In the genomic region with DNA sequence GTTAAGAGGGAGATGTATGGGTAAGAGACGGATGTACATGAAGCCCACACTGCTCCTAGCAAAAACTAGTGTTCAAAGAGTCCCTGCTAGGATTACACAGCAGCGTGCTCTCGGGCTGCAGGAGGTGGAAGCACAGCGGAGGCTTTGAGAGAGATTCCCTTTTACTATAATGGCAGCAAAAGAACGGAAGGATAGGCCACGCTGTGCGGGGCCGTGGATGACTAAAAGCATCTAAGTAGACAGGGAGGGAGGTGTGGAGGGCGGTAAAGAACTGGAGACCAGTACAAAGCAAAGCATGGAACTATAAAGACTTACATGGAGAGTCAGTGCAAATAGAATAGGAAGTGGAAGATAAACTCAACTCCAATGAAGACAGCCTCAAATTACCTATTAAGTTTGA, we compare ENCODE assay signal across 23 mouse cellular contexts.
A peak's percentile ranks its signal among the peaks of the same experiment; 100 is the strongest.
DNase-seq lines count a peak whose midpoint lies in the region; ATAC-seq and TF ChIP-seq lines count a peak whose summit lies in the region.
"Had no signal": no experiment of that assay in that cellular context is flagged by ENCODE, and none has a peak within 500 bp of the region (broad histone marks: within the 10 kb centered on the region; RNA-seq: fewer than 3 reads in every experiment).

No protein-coding gene starts in this region.

- no peak for DNase-seq in forebrain, embryonic 11.5 days (ENCODE audit: low spot score)
- DNase-seq in hindbrain, embryonic 14.5 days (ENCODE audit: low spot score): no peak
- no peak for DNase-seq in forebrain, postnatal 0 days
- DNase-seq in liver, embryonic 11.5 days (ENCODE audit: low spot score): no peak
- DNase-seq in cerebellum, postnatal 14 days: no peak
- DNase-seq: adrenal gland, postnatal 10 days; cerebellum, adult 11-12 months; cerebellum, postnatal 10 days; heart, postnatal 14 days; kidney, postnatal 25 days; layer of hippocampus, postnatal 36 days; liver, embryonic 13.5 days; lung, embryonic 14.5 days; right cerebral cortex, postnatal 14 days had no signal

- no peaks in the 10 kb centered on the region for H3K9me3 ChIP-seq in forebrain, embryonic 13.5 days (replicated peaks)
- no peaks in the 10 kb centered on the region for H3K9me3 ChIP-seq in forebrain, embryonic 11.5 days (ENCODE audit: control insufficient read depth, low read length)
- H3K9me3 ChIP-seq in hindbrain, embryonic 16.5 days (ENCODE audit: control insufficient read depth, low read length): no peaks in the 10 kb centered on the region
- no peaks in the 10 kb centered on the region for H3K9me3 ChIP-seq in hindbrain, embryonic 14.5 days (ENCODE audit: control insufficient read depth, low read length)
- no peaks in the 10 kb centered on the region for H3K9me3 ChIP-seq in forebrain, postnatal 0 days (ENCODE audit: low read length)
- H3K9me3 ChIP-seq in liver, embryonic 11.5 days (ENCODE audit: control insufficient read depth, low read length): no peaks in the 10 kb centered on the region
- H3K9me3 ChIP-seq: embryonic facial prominence, embryonic 12.5 days; heart, embryonic 12.5 days; limb, embryonic 12.5 days; liver, embryonic 13.5 days had no signal

- no peak for TF ChIP-seq POLR2A in olfactory bulb, adult 2 months (IDR thresholded peaks at IDR 0.05; ENCODE audit: insufficient read depth, low read depth, low read length)

- no peak for TF ChIP-seq CTCF in forebrain, postnatal 0 days (IDR thresholded peaks at IDR 0.05; ENCODE audit: low read depth)
- no peak for TF ChIP-seq CTCF in olfactory bulb, adult 2 months (IDR thresholded peaks at IDR 0.05; ENCODE audit: insufficient read depth, low read depth, low read length)

- H3K27me3 ChIP-seq in forebrain, embryonic 13.5 days: no peaks in the 10 kb centered on the region
- H3K27me3 ChIP-seq in forebrain, embryonic 11.5 days (ENCODE audit: control insufficient read depth, insufficient read depth, low read length): no peaks in the 10 kb centered on the region
- H3K27me3 ChIP-seq in hindbrain, embryonic 16.5 days (replicated peaks; ENCODE audit: control insufficient read depth, insufficient read depth, low read length): no peaks in the 10 kb centered on the region
- no peaks in the 10 kb centered on the region for H3K27me3 ChIP-seq in hindbrain, embryonic 14.5 days (ENCODE audit: control insufficient read depth, insufficient read depth, low read length)
- no peaks in the 10 kb centered on the region for H3K27me3 ChIP-seq in forebrain, postnatal 0 days (ENCODE audit: insufficient read depth, low read length)
- H3K27me3 ChIP-seq in liver, embryonic 11.5 days (replicated peaks; ENCODE audit: control insufficient read depth, insufficient read depth, low read length): no peaks in the 10 kb centered on the region
- H3K27me3 ChIP-seq: embryonic facial prominence, embryonic 12.5 days; heart, embryonic 12.5 days; limb, embryonic 12.5 days; liver, embryonic 13.5 days had no signal

- peaks cover 10% of the 10 kb centered on the region for H3K4me1 ChIP-seq in forebrain, embryonic 13.5 days
- no peaks in the 10 kb centered on the region for H3K4me1 ChIP-seq in forebrain, embryonic 11.5 days (replicated peaks; ENCODE audit: control insufficient read depth, insufficient read depth, low read length)
- peaks cover 3% of the 10 kb centered on the region; the same call in 1 of the 2 replicates for H3K4me1 ChIP-seq in hindbrain, embryonic 16.5 days (ENCODE audit: control insufficient read depth, insufficient read depth, low read depth, low read length)
- no peaks in the 10 kb centered on the region; the same call in 1 of the 2 replicates for H3K4me1 ChIP-seq in hindbrain, embryonic 14.5 days (replicated peaks; ENCODE audit: control insufficient read depth, insufficient read depth, low read length)
- no peaks in the 10 kb centered on the region for H3K4me1 ChIP-seq in forebrain, postnatal 0 days (ENCODE audit: insufficient read depth)
- peaks cover 11% of the 10 kb centered on the region for H3K4me1 ChIP-seq in olfactory bulb, adult 2 months (ENCODE audit: control insufficient read depth, insufficient read depth, low read length)
- 0 out of 2 replicates have a peak, but pooled peaks cover under 1% of the 10 kb centered on the region for H3K4me1 ChIP-seq in liver, embryonic 11.5 days (replicated peaks; ENCODE audit: control insufficient read depth, insufficient read depth, low read length)
- H3K4me1 ChIP-seq: embryonic facial prominence, embryonic 12.5 days; limb, embryonic 12.5 days had no signal

- peak; percentile 36; the same call in 1 of the 2 replicates for ATAC-seq in forebrain, embryonic 13.5 days
- ATAC-seq in forebrain, embryonic 11.5 days (replicated peaks; ENCODE audit: low FRiP score): no peak
- 0 out of 2 replicates have a peak, but pooled peaks have one; percentile 12 for ATAC-seq in hindbrain, embryonic 16.5 days
- ATAC-seq in hindbrain, embryonic 14.5 days (ENCODE audit: low FRiP score): no peak
- peak; percentile 25; the same call in 1 of the 2 replicates for ATAC-seq in forebrain, postnatal 0 days
- ATAC-seq in liver, embryonic 11.5 days (replicated peaks; ENCODE audit: low FRiP score): no peak
- ATAC-seq: intestine, postnatal 0 days had no signal

- 60% methylated on average over 9 of the region's 9 CpGs for WGBS in forebrain, embryonic 13.5 days
- 69% methylated on average over 9 of the region's 9 CpGs for WGBS in forebrain, embryonic 11.5 days
- WGBS in hindbrain, embryonic 16.5 days: 74% methylated on average over 9 of the region's 9 CpGs
- WGBS in hindbrain, embryonic 14.5 days: 83% methylated on average over 9 of the region's 9 CpGs
- 54% methylated on average over 9 of the region's 9 CpGs for WGBS in forebrain, postnatal 0 days
- 44% methylated on average over 9 of the region's 9 CpGs for WGBS in olfactory bulb, adult 2 months
- 88% methylated on average over 9 of the region's 9 CpGs for WGBS in liver, embryonic 11.5 days

- no peak overlapping the region for H3K4me2 ChIP-seq in forebrain, embryonic 13.5 days
- no peak overlapping the region for H3K4me2 ChIP-seq in forebrain, embryonic 11.5 days (ENCODE audit: low read depth, low read length, severe bottlenecking)
- no peak overlapping the region for H3K4me2 ChIP-seq in hindbrain, embryonic 16.5 days (ENCODE audit: low read length)
- H3K4me2 ChIP-seq in hindbrain, embryonic 14.5 days (replicated peaks): no peak overlapping the region
- no peak overlapping the region for H3K4me2 ChIP-seq in forebrain, postnatal 0 days (ENCODE audit: low read depth)
- H3K4me2 ChIP-seq in liver, embryonic 11.5 days: no peak overlapping the region
- H3K4me2 ChIP-seq: embryonic facial prominence, embryonic 12.5 days; limb, embryonic 12.5 days; liver, embryonic 13.5 days; lung, embryonic 14.5 days had no signal

- no peak overlapping the region for H3K9ac ChIP-seq in forebrain, embryonic 13.5 days
- no peak overlapping the region for H3K9ac ChIP-seq in forebrain, embryonic 11.5 days (ENCODE audit: low read length)
- peak overlapping the region; percentile 38; the same call in 1 of the 2 replicates for H3K9ac ChIP-seq in hindbrain, embryonic 16.5 days (ENCODE audit: low read depth, low read length)
- H3K9ac ChIP-seq in hindbrain, embryonic 14.5 days: no peak overlapping the region
- H3K9ac ChIP-seq in forebrain, postnatal 0 days: no peak overlapping the region
- H3K9ac ChIP-seq in liver, embryonic 11.5 days (ENCODE audit: low read depth, low read length): no peak overlapping the region
- H3K9ac ChIP-seq: embryonic facial prominence, embryonic 12.5 days; heart, embryonic 12.5 days; limb, embryonic 12.5 days; liver, embryonic 13.5 days; lung, embryonic 14.5 days had no signal

- peak overlapping the region; percentile 65 for H3K27ac ChIP-seq in forebrain, embryonic 13.5 days
- H3K27ac ChIP-seq in forebrain, embryonic 11.5 days (ENCODE audit: low read depth, low read length): no peak overlapping the region
- peak overlapping the region; percentile 23; the same call in 1 of the 2 replicates for H3K27ac ChIP-seq in hindbrain, embryonic 16.5 days (ENCODE audit: low read depth, low read length)
- no peak overlapping the region for H3K27ac ChIP-seq in hindbrain, embryonic 14.5 days
- 0 out of 2 replicates have a peak overlapping the region, but pooled peaks have one; percentile 5 for H3K27ac ChIP-seq in forebrain, postnatal 0 days (ENCODE audit: low read depth, low read length)
- H3K27ac ChIP-seq in olfactory bulb, adult 2 months (ENCODE audit: insufficient read depth, low read depth, low read length): peak overlapping the region; percentile 85
- no peak overlapping the region for H3K27ac ChIP-seq in liver, embryonic 11.5 days (ENCODE audit: low read depth, low read length)
- H3K27ac ChIP-seq: embryonic facial prominence, embryonic 12.5 days; layer of hippocampus, adult 2 months; limb, embryonic 12.5 days; liver, embryonic 13.5 days; stomach, postnatal 0 days had no signal

- no peak overlapping the region for H3K4me3 ChIP-seq in forebrain, embryonic 13.5 days
- no peak overlapping the region for H3K4me3 ChIP-seq in forebrain, embryonic 11.5 days (ENCODE audit: low read depth, low read length)
- H3K4me3 ChIP-seq in hindbrain, embryonic 16.5 days (ENCODE audit: low read length): no peak overlapping the region
- H3K4me3 ChIP-seq in hindbrain, embryonic 14.5 days (replicated peaks; ENCODE audit: low read length): no peak overlapping the region
- no peak overlapping the region for H3K4me3 ChIP-seq in forebrain, postnatal 0 days (ENCODE audit: low read depth, low read length)
- H3K4me3 ChIP-seq in olfactory bulb, adult 2 months (ENCODE audit: insufficient read depth, low read depth, low read length): no peak overlapping the region
- no peak overlapping the region for H3K4me3 ChIP-seq in liver, embryonic 11.5 days (ENCODE audit: low read depth, low read length)
- H3K4me3 ChIP-seq: embryonic facial prominence, embryonic 12.5 days; heart, embryonic 12.5 days; layer of hippocampus, adult 2 months; limb, embryonic 12.5 days; liver, embryonic 13.5 days had no signal

- H3K36me3 ChIP-seq in forebrain, embryonic 13.5 days (ENCODE audit: poor library complexity, severe bottlenecking): peaks cover 3% of the 10 kb centered on the region; the same call in 1 of the 2 replicates
- no peaks in the 10 kb centered on the region for H3K36me3 ChIP-seq in forebrain, embryonic 11.5 days (ENCODE audit: control insufficient read depth, insufficient read depth, low read length)
- H3K36me3 ChIP-seq in hindbrain, embryonic 16.5 days (ENCODE audit: control insufficient read depth, insufficient read depth, low read length): peaks cover 4% of the 10 kb centered on the region
- H3K36me3 ChIP-seq in hindbrain, embryonic 14.5 days (replicated peaks; ENCODE audit: control insufficient read depth, insufficient read depth): peaks cover 22% of the 10 kb centered on the region; the same call in 1 of the 2 replicates
- H3K36me3 ChIP-seq in forebrain, postnatal 0 days (ENCODE audit: insufficient read depth): no peaks in the 10 kb centered on the region
- H3K36me3 ChIP-seq in liver, embryonic 11.5 days (ENCODE audit: control insufficient read depth, insufficient read depth, low read length): no peaks in the 10 kb centered on the region
- H3K36me3 ChIP-seq: liver, embryonic 13.5 days had no signal

Comparison
In these comparisons a context has a peak if more than half of its experiments do, and no peak if none do; other contexts are left out.
1. ATAC-seq: peak in forebrain, embryonic 13.5 days (single experiment), hindbrain, embryonic 16.5 days (single experiment) and forebrain, postnatal 0 days (single experiment); none in forebrain, embryonic 11.5 days (single experiment), hindbrain, embryonic 14.5 days (single experiment) and liver, embryonic 11.5 days (single experiment).
2. H3K27ac ChIP-seq: peak in forebrain, embryonic 13.5 days (single experiment), hindbrain, embryonic 16.5 days (single experiment), forebrain, postnatal 0 days (single experiment) and olfactory bulb, adult 2 months (single experiment); none in forebrain, embryonic 11.5 days (single experiment), hindbrain, embryonic 14.5 days (single experiment) and liver, embryonic 11.5 days (single experiment).